Mouse (Mus musculus) C2C12 (cell line): Measurements from ENCODE around the gene Smc4.

Experiments used
- CEBPB ChIP-seq: IDR thresholded peaks from one replicate; pipeline ENCODE4 v1.6.1; 2011; ENCODE audit warnings: low read depth, mild to moderate bottlenecking, control low read depth, moderate library complexity
- CTCF ChIP-seq: IDR thresholded peaks from one replicate; pipeline ENCODE4 v1.5.1; 2011; ENCODE audit not compliant: control insufficient read depth, insufficient read depth, insufficient read length
- FOSL1 ChIP-seq: IDR thresholded peaks from one replicate; pipeline ENCODE4 v1.8.0; 2011; ENCODE audit warnings: mild to moderate bottlenecking, low read length; ENCODE audit not compliant: poor library complexity, insufficient read depth, severe bottlenecking
- MAX ChIP-seq: IDR thresholded peaks from one replicate; pipeline ENCODE4 v1.6.1; 2011; ENCODE audit warnings: mild to moderate bottlenecking, control low read depth
- MYOD1 ChIP-seq: IDR thresholded peaks from one replicate; pipeline ENCODE4 v1.6.1; 2011; ENCODE audit warnings: low read depth; ENCODE audit not compliant: control insufficient read depth, insufficient read length
- MYOG ChIP-seq: IDR thresholded peaks from one replicate; pipeline ENCODE4 v1.6.1; 2011; ENCODE audit not compliant: control insufficient read depth, insufficient read length; ENCODE audit errors: extremely low read depth
- USF1 ChIP-seq: IDR thresholded peaks from one replicate; pipeline ENCODE4 v1.6.1; 2011; ENCODE audit warnings: low read depth, mild to moderate bottlenecking, control low read depth, moderate library complexity

- TF ChIP-seq USF1: no peak
- no peak for TF ChIP-seq CTCF
- TF ChIP-seq CEBPB: no peak
- TF ChIP-seq MYOD1: no peak
- no peak for TF ChIP-seq MYOG
- no peak for TF ChIP-seq MAX
- no peak for TF ChIP-seq FOSL1
Measured at GRCm38 (mm10) chr3:69041298-69041697, 36.8 kb downstream of the Smc4 start.
